Mouse (Mus musculus): Measurements from ENCODE around the gene Srprb. TPM values are rescaled to one million over a fixed set of nuclear protein-coding genes. Genes with fewer than 3 reads are reported as not detected.

Gene Srprb
- polyA plus RNA-seq (2015; fragmentation: Nextera tagmentation; extraction: Ambion mirVana): 57.5 and 61.2 TPM in 2 replicates

GRCm38 (mm10) chr9:103201561-103202260 is at the start of gene Srprb:
Gene Srprb (minus strand): TSS chr9:103202137.
- ATAC-seq (ENCODE audit: low FRiP score, low read depth): peak; percentile 98
- Histone ChIP-seq H3K4me3 (peak within 1 kb of the TSS; percentile 75), H3K9ac (peak within 1 kb of the TSS; percentile 68), H3K27ac (replicated peaks) (peak within 1 kb of the TSS; percentile 79), H3K4me1 (replicated peaks) (peaks cover 10% of the 10 kb centered on the region), H3K27me3 (no peaks in the 10 kb centered on the region), H3K4me2 (peak within 1 kb of the TSS; percentile 72), H3K36me3 (peaks cover 13% of the 10 kb centered on the region), H3K9me3 (no peaks in the 10 kb centered on the region)
- under 1% methylated on average over 42 of the region's 45 CpGs for WGBS

- no peak overlapping the region for H3K27ac ChIP-seq (replicated peaks)
- H3K36me3 ChIP-seq: no peaks in the 10 kb centered on the region
- no peak for ATAC-seq (ENCODE audit: low FRiP score, low read depth)
- H3K4me2 ChIP-seq: no peak overlapping the region
- WGBS: 38% methylated on average over 4 of the region's 4 CpGs
- no peaks in the 10 kb centered on the region for H3K4me1 ChIP-seq (replicated peaks)
- no peak overlapping the region for H3K4me3 ChIP-seq
- no peaks in the 10 kb centered on the region for H3K27me3 ChIP-seq
- H3K9ac ChIP-seq: no peak overlapping the region
- H3K9me3 ChIP-seq: no peaks in the 10 kb centered on the region
These were observed 46.7 kb upstream of the Srprb start for GRCm38 (mm10) chr9:103248618-103249017.

GRCm38 (mm10) chr9:103246526-103247168 is 44.7 kb upstream of the Srprb start:
- Histone ChIP-seq H3K4me1 (replicated peaks) (no peaks in the 10 kb centered on the region), H3K9me3 (no peaks in the 10 kb centered on the region), H3K36me3 (no peaks in the 10 kb centered on the region), H3K4me2 (no peak overlapping the region), H3K4me3 (no peak overlapping the region), H3K27ac (replicated peaks) (no peak overlapping the region), H3K27me3 (no peaks in the 10 kb centered on the region), H3K9ac (no peak overlapping the region)
- ATAC-seq (ENCODE audit: low FRiP score, low read depth): no peak
- 89% methylated on average over 8 of the region's 8 CpGs for WGBS

GRCm38 (mm10) chr9:103243640-103244039 is 41.7 kb upstream of the Srprb start:
- H3K9ac ChIP-seq: no peak overlapping the region
- H3K4me2 ChIP-seq: no peak overlapping the region
- H3K4me1 ChIP-seq (replicated peaks): no peaks in the 10 kb centered on the region
- H3K36me3 ChIP-seq: no peaks in the 10 kb centered on the region
- H3K27ac ChIP-seq (replicated peaks): no peak overlapping the region
- H3K4me3 ChIP-seq: no peak overlapping the region
- no peaks in the 10 kb centered on the region for H3K9me3 ChIP-seq
- WGBS: 94% methylated on average over 4 of the region's 4 CpGs
- ATAC-seq (ENCODE audit: low FRiP score, low read depth): no peak
- no peaks in the 10 kb centered on the region for H3K27me3 ChIP-seq

- 85% methylated on average over 2 of the region's 2 CpGs for WGBS
- no peak overlapping the region for H3K4me3 ChIP-seq
- no peak overlapping the region for H3K27ac ChIP-seq (replicated peaks)
- H3K27me3 ChIP-seq: no peaks in the 10 kb centered on the region
- no peaks in the 10 kb centered on the region for H3K4me1 ChIP-seq (replicated peaks)
- no peak for ATAC-seq (ENCODE audit: low FRiP score, low read depth)
- H3K9ac ChIP-seq: no peak overlapping the region
- H3K36me3 ChIP-seq: no peaks in the 10 kb centered on the region
- no peaks in the 10 kb centered on the region for H3K9me3 ChIP-seq
- no peak overlapping the region for H3K4me2 ChIP-seq
These were observed 39.3 kb upstream of the Srprb start for GRCm38 (mm10) chr9:103241206-103241605.

GRCm38 (mm10) chr9:103239471-103239870 is 37.5 kb upstream of the Srprb start:
- Histone ChIP-seq H3K27ac (replicated peaks) (no peak overlapping the region), H3K9me3 (no peaks in the 10 kb centered on the region), H3K4me1 (replicated peaks) (no peaks in the 10 kb centered on the region), H3K36me3 (no peaks in the 10 kb centered on the region), H3K4me2 (no peak overlapping the region), H3K4me3 (no peak overlapping the region), H3K9ac (no peak overlapping the region), H3K27me3 (no peaks in the 10 kb centered on the region)
- ATAC-seq (ENCODE audit: low FRiP score, low read depth): no peak
- WGBS: 86% methylated on average over 6 of the region's 6 CpGs

GRCm38 (mm10) chr9:103234565-103235165 is 32.7 kb upstream of the Srprb start:
- Histone ChIP-seq H3K4me3 (no peak overlapping the region), H3K9me3 (no peaks in the 10 kb centered on the region), H3K4me1 (replicated peaks) (peaks cover 12% of the 10 kb centered on the region), H3K9ac (no peak overlapping the region), H3K27ac (replicated peaks) (no peak overlapping the region), H3K4me2 (no peak overlapping the region), H3K27me3 (no peaks in the 10 kb centered on the region), H3K36me3 (no peaks in the 10 kb centered on the region)
- ATAC-seq (ENCODE audit: low FRiP score, low read depth): no peak
- 49% methylated on average over 7 of the region's 7 CpGs for WGBS

GRCm38 (mm10) chr9:103234059-103234458 is 32.1 kb upstream of the Srprb start:
- H3K9ac ChIP-seq: no peak overlapping the region
- no peaks in the 10 kb centered on the region for H3K36me3 ChIP-seq
- ATAC-seq (ENCODE audit: low FRiP score, low read depth): no peak
- no peak overlapping the region for H3K4me2 ChIP-seq
- H3K4me1 ChIP-seq (replicated peaks): peaks cover 12% of the 10 kb centered on the region
- H3K27ac ChIP-seq (replicated peaks): no peak overlapping the region
- WGBS: 80% methylated on average over 7 of the region's 7 CpGs
- H3K9me3 ChIP-seq: no peaks in the 10 kb centered on the region
- no peak overlapping the region for H3K4me3 ChIP-seq
- no peaks in the 10 kb centered on the region for H3K27me3 ChIP-seq

GRCm38 (mm10) chr9:103233006-103233395 is 31.1 kb upstream of the Srprb start:
- no peak for ATAC-seq (ENCODE audit: low FRiP score, low read depth)
- Histone ChIP-seq H3K4me2 (no peak overlapping the region), H3K36me3 (no peaks in the 10 kb centered on the region), H3K4me1 (replicated peaks) (peaks cover 12% of the 10 kb centered on the region), H3K9ac (no peak overlapping the region), H3K9me3 (no peaks in the 10 kb centered on the region), H3K27me3 (no peaks in the 10 kb centered on the region), H3K4me3 (no peak overlapping the region), H3K27ac (replicated peaks) (no peak overlapping the region)
- 81% methylated on average over 7 of the region's 7 CpGs for WGBS

- no peak overlapping the region for H3K4me3 ChIP-seq
- H3K9me3 ChIP-seq: no peaks in the 10 kb centered on the region
- H3K4me2 ChIP-seq: no peak overlapping the region
- H3K36me3 ChIP-seq: no peaks in the 10 kb centered on the region
- H3K27me3 ChIP-seq: no peaks in the 10 kb centered on the region
- WGBS: 94% methylated on average over 7 of the region's 7 CpGs
- peaks cover 12% of the 10 kb centered on the region for H3K4me1 ChIP-seq (replicated peaks)
- H3K9ac ChIP-seq: no peak overlapping the region
- ATAC-seq (ENCODE audit: low FRiP score, low read depth): no peak
- no peak overlapping the region for H3K27ac ChIP-seq (replicated peaks)
These were observed 30.5 kb upstream of the Srprb start for GRCm38 (mm10) chr9:103232232-103233005.

- peak; percentile 84 for ATAC-seq (ENCODE audit: low FRiP score, low read depth)
- no peaks in the 10 kb centered on the region for H3K36me3 ChIP-seq
- H3K4me3 ChIP-seq: peak within 1 kb of the TSS; percentile 1; the same call in 1 of the 2 replicates
- 47% methylated on average over 29 of the region's 29 CpGs for WGBS
- H3K9me3 ChIP-seq: no peaks in the 10 kb centered on the region
- peak within 1 kb of the TSS; percentile 76 for H3K27ac ChIP-seq (replicated peaks)
- H3K9ac ChIP-seq: no peak within 1 kb of the TSS; the same call in 1 of the 2 replicates
- H3K4me2 ChIP-seq: peak within 1 kb of the TSS; percentile 41
- peaks cover 12% of the 10 kb centered on the region for H3K4me1 ChIP-seq (replicated peaks)
- H3K27me3 ChIP-seq: no peaks in the 10 kb centered on the region
These were observed 28.4 kb upstream of the Srprb start, which contains the start of the genes Gm20425 and Trf for GRCm38 (mm10) chr9:103230151-103230951. Gene Gm20425 (minus strand): TSS chr9:103230307. Gene Trf (minus strand): TSS chr9:103230444.
